Comparison of ENCODE assay signal across 8 mouse cellular contexts in the genomic region with DNA sequence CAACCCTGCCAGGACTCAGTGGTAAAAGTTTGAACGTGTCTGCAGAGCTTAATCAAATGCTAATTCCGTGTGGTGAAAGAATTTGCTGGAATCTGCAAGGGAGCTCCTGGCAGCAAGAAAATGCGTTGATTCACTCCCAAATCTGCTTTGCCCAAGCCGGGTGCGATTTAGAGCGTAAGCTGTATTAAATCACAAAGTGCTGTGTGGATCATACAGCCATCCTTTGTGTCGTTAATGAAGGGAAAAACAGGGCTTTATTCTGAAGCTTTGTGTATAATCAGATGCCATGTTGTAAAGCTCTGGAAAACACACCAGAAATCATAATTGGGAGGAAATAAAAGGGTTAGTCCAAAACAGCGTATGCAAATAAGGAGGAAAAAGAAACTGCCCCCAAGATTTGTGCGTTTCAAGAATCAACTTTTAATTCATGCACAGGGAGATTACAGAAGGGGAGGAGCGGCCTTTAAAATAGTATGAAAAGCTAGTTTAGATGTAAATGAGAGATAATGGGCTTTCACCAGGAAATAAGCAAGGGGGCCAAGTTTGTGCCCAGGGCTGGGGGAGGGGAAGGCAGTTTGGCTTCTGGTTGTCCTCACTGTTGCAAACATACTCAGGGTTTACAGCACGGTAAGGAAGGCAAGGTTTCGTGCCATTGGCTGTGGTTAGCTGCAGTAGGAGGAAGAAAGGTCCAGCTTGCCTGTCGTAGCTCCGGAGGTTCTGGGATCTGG.
DNase-seq lines count a peak whose midpoint lies in the region; ATAC-seq and TF ChIP-seq lines count a peak whose summit lies in the region.

No protein-coding gene starts in this region.

- no peak overlapping the region for H3K9ac ChIP-seq in heart, postnatal 0 days (replicated peaks; ENCODE audit: low read depth, low read length)
- no peak overlapping the region for H3K9ac ChIP-seq in liver, embryonic 11.5 days (ENCODE audit: low read depth, low read length)

- no peaks in the 10 kb centered on the region for H3K36me3 ChIP-seq in heart, postnatal 0 days (replicated peaks; ENCODE audit: control insufficient read depth, insufficient read depth, low read length)
- no peaks in the 10 kb centered on the region for H3K36me3 ChIP-seq in liver, embryonic 11.5 days (ENCODE audit: control insufficient read depth, insufficient read depth, low read length)

- H3K4me3 ChIP-seq in heart, postnatal 0 days (ENCODE audit: low read depth, low read length), result peak overlapping the region; percentile 6; the same call in 1 of the 2 replicates
- no peak overlapping the region for H3K4me3 ChIP-seq in liver, embryonic 11.5 days (ENCODE audit: low read depth, low read length)

- WGBS in heart, postnatal 0 days, result 35% methylated on average over 14 of the region's 14 CpGs
- WGBS in liver, embryonic 11.5 days, result 18% methylated on average over 14 of the region's 14 CpGs

- H3K9me3 ChIP-seq in heart, postnatal 0 days (replicated peaks; ENCODE audit: control insufficient read depth, low read length), result no peaks in the 10 kb centered on the region
- no peaks in the 10 kb centered on the region for H3K9me3 ChIP-seq in liver, embryonic 11.5 days (ENCODE audit: control insufficient read depth, low read length)

- no peak overlapping the region for H3K27ac ChIP-seq in heart, postnatal 0 days (ENCODE audit: low read depth)
- H3K27ac ChIP-seq in liver, embryonic 11.5 days (ENCODE audit: low read depth, low read length), result no peak overlapping the region

- no peak for TF ChIP-seq EP300 in heart, postnatal 0 days (IDR thresholded peaks at IDR 0.05; ENCODE audit: low read depth)

- intact Hi-C loops in heart, postnatal 14 days (cut with DNase I), result loop anchor here (5.0 to 10.0 kb wide), 4 partner anchors 173 to 621 kb away; no protein-coding TSS in a partner anchor

- peak overlapping the region; percentile 45; the same call in 1 of the 2 replicates for H3K4me2 ChIP-seq in heart, postnatal 0 days (ENCODE audit: low read depth, low read length)
- H3K4me2 ChIP-seq in liver, embryonic 11.5 days, result peak overlapping the region; percentile 52

- DNase-seq in heart, postnatal 0 days (ENCODE audit: low spot score), result no peak
- no peak for DNase-seq in heart, postnatal 14 days
- DNase-seq in brain, embryonic 14.5 days (ENCODE audit: low read depth), result peak; percentile 93
- no peak for DNase-seq in liver, embryonic 11.5 days (ENCODE audit: low spot score)
- peak; percentile 18 for DNase-seq in thymus, postnatal 25 days
- DNase-seq in lung, postnatal 14 days, result no peak

- no peaks in the 10 kb centered on the region for H3K27me3 ChIP-seq in heart, postnatal 0 days (ENCODE audit: control insufficient read depth, insufficient read depth, low read length)
- peaks cover 5% of the 10 kb centered on the region; the same call in 1 of the 2 replicates for H3K27me3 ChIP-seq in liver, embryonic 11.5 days (replicated peaks; ENCODE audit: control insufficient read depth, insufficient read depth, low read length)

- no peak for ATAC-seq in heart, postnatal 0 days (ENCODE audit: insufficient read depth, low read depth)
- ATAC-seq in inflammation-experienced regulatory T-cells, adult 6 months, result peak; percentile 54
- ATAC-seq in liver, embryonic 11.5 days (replicated peaks; ENCODE audit: low FRiP score), result no peak
- ATAC-seq in erythroblast, adult 5-6 weeks (replicated peaks; ENCODE audit: low FRiP score, poor library complexity, severe bottlenecking), result no peak

- TF ChIP-seq POLR2A in brain, embryonic 14.5 days (IDR thresholded peaks at IDR 0.05; ENCODE audit: borderline replicate concordance, extremely low read depth, insufficient read depth, insufficient read length, poor library complexity, severe bottlenecking), result no peak

- H3K4me1 ChIP-seq in heart, postnatal 0 days (ENCODE audit: control insufficient read depth, insufficient read depth), result no peaks in the 10 kb centered on the region
- no peaks in the 10 kb centered on the region for H3K4me1 ChIP-seq in liver, embryonic 11.5 days (replicated peaks; ENCODE audit: control insufficient read depth, insufficient read depth, low read length)

- no peak for TF ChIP-seq CTCF in heart, postnatal 0 days (IDR thresholded peaks at IDR 0.05; ENCODE audit: low read depth)
- no peak for TF ChIP-seq CTCF in brain, embryonic 14.5 days (IDR thresholded peaks at IDR 0.05; ENCODE audit: borderline replicate concordance, extremely low read depth, insufficient read depth, insufficient read length)

Comparison
In these comparisons a context has a peak if more than half of its experiments do, and no peak if none do; other contexts are left out.
1. DNase-seq: peak in brain, embryonic 14.5 days (single experiment) and thymus, postnatal 25 days (single experiment); none in heart, postnatal 0 days (single experiment), heart, postnatal 14 days (0 of 2), liver, embryonic 11.5 days (single experiment) and lung, postnatal 14 days (single experiment).